Mouse (Mus musculus): ENCODE measurements around the gene Aldh3b2.

GRCm38 (mm10) chr19:3960211-3960610, 11.9 kb upstream of the Aldh3b2 start:
- no peak for TF ChIP-seq POLR2A (IDR thresholded peaks at IDR 0.05; ENCODE audit: borderline replicate concordance, insufficient read depth, low read length)
- no peak for TF ChIP-seq CTCF (IDR thresholded peaks at IDR 0.05; ENCODE audit: borderline replicate concordance, insufficient read depth, low read depth, low read length)

Measured in cerebellum, adult 2 months (tissue).